Mouse (Mus musculus): ENCODE results near the gene Clcnka. TPM values are rescaled to one million over a fixed set of nuclear protein-coding genes. Genes with fewer than 3 reads are reported as not detected.

Clcnka gene
- polyA plus RNA-seq (2016; fragmentation: Nextera tagmentation; extraction: Ambion mirVana) = 0.13 and 0.19 TPM in 2 replicates

DNA sequence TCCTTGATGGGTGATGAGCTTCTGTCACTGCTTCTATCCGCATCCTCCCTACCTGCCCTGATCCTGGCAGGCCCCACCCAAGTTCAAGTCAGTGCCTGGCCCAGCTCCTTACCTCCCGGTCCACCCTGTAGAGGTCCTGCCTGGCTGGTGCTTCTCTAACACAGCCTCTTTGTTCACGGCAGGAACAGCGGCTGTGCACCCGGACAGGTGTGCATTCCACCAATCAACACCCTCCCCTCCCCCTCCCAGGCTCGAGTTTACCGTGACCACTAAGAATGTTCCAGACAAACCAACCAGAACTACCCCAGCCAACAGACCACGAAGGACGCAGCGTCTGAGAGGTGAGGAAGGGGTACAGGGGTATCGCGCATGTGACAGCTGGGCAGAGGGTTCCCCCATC is at the start of gene Clcnka:
Clcnka (minus strand) TSS at position 180 of the 400 bp plus-strand sequence.
- Histone ChIP-seq H3K27ac (no peak within 1 kb of the TSS; the same call in 1 of the 2 replicates), H3K36me3 (no peaks in the 10 kb centered on the region), H3K4me1 (peaks cover 24% of the 10 kb centered on the region), H3K4me3 (no peak within 1 kb of the TSS), H3K27me3 (ENCODE audit: low read depth, poor library complexity, severe bottlenecking) (peaks cover 53% of the 10 kb centered on the region), H3K9me3 (replicated peaks) (no peaks in the 10 kb centered on the region)
- 66% methylated on average over 12 of the region's 12 CpGs for WGBS
- DNase-seq (ENCODE audit: low spot score) = no peak

DNA sequence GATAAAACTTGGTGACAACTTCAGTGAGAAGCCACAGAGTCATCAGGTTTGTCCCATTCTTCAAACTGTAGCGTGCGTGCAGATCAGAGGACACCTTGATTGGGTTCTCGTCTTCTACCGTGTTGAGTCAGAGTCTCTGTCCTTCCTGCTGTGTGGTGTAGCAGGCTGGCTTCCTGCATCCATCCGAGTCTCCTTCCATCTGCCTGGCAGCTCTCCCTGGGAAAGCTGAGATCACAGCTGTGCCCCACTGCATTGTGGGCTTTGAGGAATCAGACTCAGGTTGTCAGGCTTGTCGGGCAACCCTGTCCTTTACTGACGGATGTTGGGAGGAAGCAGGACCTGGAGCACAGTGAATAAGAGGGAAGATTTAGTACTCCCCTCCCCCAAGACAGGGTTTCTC is 47.7 kb upstream of the Clcnka start:
- DNase-seq (ENCODE audit: low spot score) = no peak
- H3K4me1 ChIP-seq = peaks cover 22% of the 10 kb centered on the region
- H3K27ac ChIP-seq = no peak overlapping the region
- peaks cover 51% of the 10 kb centered on the region for H3K36me3 ChIP-seq
- H3K27me3 ChIP-seq (ENCODE audit: low read depth, poor library complexity, severe bottlenecking) = no peaks in the 10 kb centered on the region
- WGBS = 74% methylated on average over 7 of the region's 7 CpGs
- no peaks in the 10 kb centered on the region for H3K9me3 ChIP-seq (replicated peaks)
- no peak overlapping the region for H3K4me3 ChIP-seq

DNA sequence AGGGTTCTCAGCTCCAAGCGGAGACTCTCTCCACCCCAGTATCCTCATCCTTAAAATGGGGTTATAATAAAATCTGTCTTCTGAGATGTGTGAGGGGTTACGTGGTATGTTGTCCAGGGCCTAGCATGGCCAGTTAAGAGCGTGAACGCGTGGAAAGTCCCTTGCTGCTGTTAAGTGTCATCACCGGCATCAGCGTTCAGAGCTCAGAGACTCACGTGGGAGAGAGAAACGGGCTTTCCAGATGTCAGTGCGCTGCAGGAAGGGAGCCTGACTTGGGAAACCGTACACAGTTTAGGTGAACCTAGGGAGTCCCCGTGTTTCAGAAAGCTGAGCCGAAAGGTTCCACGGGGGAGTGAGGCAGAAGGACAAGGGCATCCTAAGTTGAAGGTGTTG is 46.8 kb upstream of the Clcnka start:
- Histone ChIP-seq H3K27ac (peak overlapping the region; percentile 99), H3K4me1 (peaks cover 27% of the 10 kb centered on the region), H3K4me3 (peak overlapping the region; percentile 99), H3K36me3 (peaks cover 42% of the 10 kb centered on the region), H3K9me3 (replicated peaks) (no peaks in the 10 kb centered on the region), H3K27me3 (ENCODE audit: low read depth, poor library complexity, severe bottlenecking) (no peaks in the 10 kb centered on the region)
- WGBS = 20% methylated on average over 14 of the region's 14 CpGs
- no peak for DNase-seq (ENCODE audit: low spot score)

DNA sequence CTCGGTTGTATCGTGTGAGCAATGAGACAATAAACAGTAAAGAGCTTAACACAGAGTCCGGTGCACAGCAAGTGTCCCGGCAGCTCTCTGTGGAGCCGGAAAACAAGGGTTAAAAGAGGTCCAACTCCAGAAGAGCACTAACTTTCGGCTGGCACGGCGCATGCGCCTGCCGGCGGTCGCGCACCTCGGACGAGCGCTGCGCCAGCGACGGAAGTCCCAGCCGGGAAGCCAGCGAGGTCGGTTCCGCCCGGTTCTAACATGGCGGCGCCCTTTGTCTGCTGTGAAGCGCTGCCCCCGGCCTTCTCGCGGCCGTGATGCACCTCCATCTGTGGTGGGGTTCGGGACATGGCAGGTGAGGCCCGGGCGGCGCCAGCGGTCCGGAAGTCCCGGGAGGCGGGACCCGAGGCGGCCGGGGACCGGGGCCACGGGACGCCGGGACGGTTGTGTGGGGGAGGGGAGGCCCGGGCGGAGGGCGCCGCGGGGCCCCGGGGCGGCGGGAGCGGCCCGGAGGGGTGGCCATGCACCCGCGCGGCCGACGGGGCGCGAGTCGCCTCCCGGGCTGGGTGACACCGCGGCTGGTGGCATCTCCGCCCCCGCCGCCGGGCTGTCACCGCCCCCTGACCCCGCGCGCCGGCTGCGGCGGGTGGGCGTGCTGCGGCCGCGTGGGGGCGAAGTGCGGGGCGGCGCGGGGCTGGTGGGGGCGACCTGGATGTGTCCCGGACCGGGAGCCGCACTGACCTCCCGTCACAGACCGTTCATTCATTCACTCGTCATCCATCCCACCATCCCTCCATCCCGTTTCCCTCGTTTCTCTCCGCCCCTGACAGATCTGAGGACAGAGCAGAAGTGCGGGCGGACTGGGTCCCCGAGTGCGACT is 46.2 kb upstream of the Clcnka start, which contains the start of gene Zbtb17:
Zbtb17 (plus strand) TSS at position 204 of the 877 bp plus-strand sequence.
- Histone ChIP-seq H3K9me3 (replicated peaks) (no peaks in the 10 kb centered on the region), H3K27ac (peak within 1 kb of the TSS; percentile 99), H3K36me3 (peaks cover 36% of the 10 kb centered on the region), H3K4me1 (peaks cover 27% of the 10 kb centered on the region), H3K27me3 (ENCODE audit: low read depth, poor library complexity, severe bottlenecking) (no peaks in the 10 kb centered on the region), H3K4me3 (peak within 1 kb of the TSS; percentile 99)
- under 1% methylated on average over 102 of the region's 102 CpGs for WGBS
- DNase-seq (ENCODE audit: low spot score) = peak; percentile 93

DNA sequence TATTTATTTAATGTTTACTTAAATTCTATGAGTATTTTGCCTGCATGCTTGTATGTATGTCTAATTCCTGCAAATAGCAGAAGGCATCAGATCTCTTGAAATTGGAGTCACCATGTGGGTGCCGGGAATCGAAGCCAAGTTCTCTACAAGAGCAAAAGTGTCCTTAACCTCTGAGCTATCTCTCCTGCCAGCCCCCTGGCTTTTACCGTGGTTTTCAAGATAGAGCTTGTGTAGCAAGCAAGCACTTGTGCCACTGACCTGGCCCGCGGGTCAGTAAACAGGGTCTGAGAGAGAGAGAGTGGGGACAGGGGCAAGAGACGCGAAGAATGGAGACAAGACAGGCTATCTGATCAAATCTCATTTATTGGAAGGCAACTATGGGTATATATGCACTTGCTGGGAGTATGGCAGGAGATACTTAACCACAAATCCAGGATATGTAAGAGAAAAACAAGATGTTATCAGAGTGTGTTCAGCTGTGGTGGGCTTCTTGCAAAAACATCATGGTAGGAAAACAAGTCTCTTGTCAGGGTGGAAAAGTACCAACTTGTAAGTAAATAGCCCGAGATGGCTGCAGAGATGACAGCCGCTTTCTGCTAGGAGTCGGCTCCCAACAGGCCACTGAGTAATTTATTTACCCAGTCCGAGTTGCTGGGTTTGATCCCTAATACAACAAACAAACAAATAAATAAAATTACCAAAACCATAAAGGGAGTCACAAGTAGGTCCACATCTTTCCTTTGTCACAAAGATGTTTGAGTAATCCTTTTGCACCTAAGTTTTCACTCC is 45.3 kb upstream of the Clcnka start:
- Histone ChIP-seq H3K4me1 (peaks cover 31% of the 10 kb centered on the region), H3K9me3 (replicated peaks) (no peaks in the 10 kb centered on the region), H3K4me3 (peak overlapping the region; percentile 99), H3K27me3 (ENCODE audit: low read depth, poor library complexity, severe bottlenecking) (no peaks in the 10 kb centered on the region), H3K27ac (peak overlapping the region; percentile 99), H3K36me3 (peaks cover 27% of the 10 kb centered on the region)
- WGBS = 51% methylated on average over 11 of the region's 11 CpGs
- no peak for DNase-seq (ENCODE audit: low spot score)

DNA sequence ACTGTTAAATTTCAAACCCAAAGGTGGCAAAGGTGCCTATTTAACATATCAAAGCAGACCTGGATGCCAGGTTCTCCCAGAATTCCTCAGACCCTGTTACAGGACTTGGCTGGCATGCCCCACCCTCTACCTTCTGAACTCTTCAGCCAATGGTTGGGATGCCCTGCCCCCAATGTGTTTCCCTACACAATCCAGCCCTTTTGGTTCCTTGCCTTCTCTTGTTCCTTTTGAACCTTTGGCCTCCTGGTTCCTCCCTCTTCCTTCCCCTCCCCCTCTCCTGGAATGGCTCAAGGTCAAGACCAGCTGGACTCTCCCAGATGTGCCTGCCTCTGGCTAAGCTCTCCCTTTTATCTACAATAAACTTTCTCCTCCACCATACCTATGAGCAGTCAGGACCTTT is 42.4 kb upstream of the Clcnka start:
- Histone ChIP-seq H3K9me3 (replicated peaks) (no peaks in the 10 kb centered on the region), H3K36me3 (no peaks in the 10 kb centered on the region; the same call in 1 of the 2 replicates), H3K4me3 (no peak overlapping the region), H3K27ac (no peak overlapping the region), H3K27me3 (ENCODE audit: low read depth, poor library complexity, severe bottlenecking) (no peaks in the 10 kb centered on the region), H3K4me1 (peaks cover 26% of the 10 kb centered on the region)
- DNase-seq (ENCODE audit: low spot score) = no peak

DNA sequence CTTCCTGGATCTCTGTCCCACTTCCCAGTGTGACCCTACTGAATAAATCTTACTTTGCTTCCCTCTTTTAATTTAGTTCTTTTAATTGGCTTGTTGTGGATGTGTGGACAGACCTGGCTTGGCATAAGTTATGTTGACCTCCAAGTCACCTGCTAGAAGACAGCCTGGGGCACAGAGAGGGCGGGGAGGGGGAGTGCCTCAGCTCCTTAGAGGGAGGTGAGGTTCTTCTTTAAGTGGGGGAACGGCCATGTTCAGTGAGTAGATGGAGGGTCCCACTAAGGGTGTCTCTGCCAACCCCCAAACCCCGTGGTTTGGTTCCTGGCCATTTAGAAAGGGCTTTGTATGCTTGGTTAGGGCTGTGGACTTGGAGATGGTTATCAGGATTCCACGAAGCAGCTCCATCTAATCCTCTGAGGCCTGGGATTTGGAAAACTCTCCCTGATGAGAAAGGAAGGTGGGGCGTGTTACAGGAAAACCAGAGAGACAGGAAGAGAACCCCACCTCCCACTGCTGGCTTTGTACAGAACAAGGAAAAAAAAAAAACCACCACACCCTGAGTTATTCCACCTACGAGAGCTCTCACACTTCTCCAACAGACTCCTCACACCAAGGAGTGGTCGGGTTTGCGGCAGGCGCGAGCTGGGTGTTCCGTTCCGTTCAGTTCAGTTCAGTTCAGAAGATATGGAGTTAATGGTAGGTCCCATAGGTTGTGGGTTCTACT is 40.7 kb upstream of the Clcnka start:
- DNase-seq (ENCODE audit: low spot score) = no peak
- Histone ChIP-seq H3K27me3 (ENCODE audit: low read depth, poor library complexity, severe bottlenecking) (no peaks in the 10 kb centered on the region), H3K4me3 (no peak overlapping the region), H3K36me3 (no peaks in the 10 kb centered on the region), H3K27ac (no peak overlapping the region), H3K9me3 (replicated peaks) (no peaks in the 10 kb centered on the region), H3K4me1 (peaks cover 16% of the 10 kb centered on the region)
- 81% methylated on average over 12 of the region's 12 CpGs for WGBS

DNA sequence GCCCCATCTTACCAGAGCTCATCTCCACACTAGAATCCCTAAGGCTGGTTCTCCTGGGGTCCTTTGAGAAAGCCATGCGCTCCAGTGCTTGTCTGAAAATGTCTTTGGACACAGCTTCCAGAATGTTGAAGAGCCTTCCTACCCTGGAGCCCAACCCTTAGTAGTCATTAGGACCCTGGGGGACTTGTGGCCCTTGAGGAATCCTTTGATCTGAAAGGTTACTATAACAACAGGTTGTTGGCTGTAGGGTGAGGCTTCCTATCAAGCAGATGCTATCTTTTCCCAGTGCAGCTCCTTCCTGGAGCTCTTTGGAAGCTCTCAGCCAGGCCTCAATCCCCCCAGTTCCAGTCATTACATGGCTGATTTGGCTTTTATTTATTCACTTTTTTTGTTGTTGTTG is 37.5 kb upstream of the Clcnka start, which contains the start of gene Srarp:
Srarp (minus strand) TSS at position 132 of the 400 bp plus-strand sequence.
- Histone ChIP-seq H3K27ac (no peak within 1 kb of the TSS), H3K36me3 (no peaks in the 10 kb centered on the region), H3K4me1 (peaks cover 11% of the 10 kb centered on the region; the same call in 1 of the 2 replicates), H3K27me3 (ENCODE audit: low read depth, poor library complexity, severe bottlenecking) (0 out of 2 replicates have a peak, but pooled peaks cover 10% of the 10 kb centered on the region), H3K9me3 (replicated peaks) (no peaks in the 10 kb centered on the region), H3K4me3 (no peak within 1 kb of the TSS)
- 91% methylated on average over 1 of the region's 1 CpGs for WGBS
- no peak for DNase-seq (ENCODE audit: low spot score)

DNA sequence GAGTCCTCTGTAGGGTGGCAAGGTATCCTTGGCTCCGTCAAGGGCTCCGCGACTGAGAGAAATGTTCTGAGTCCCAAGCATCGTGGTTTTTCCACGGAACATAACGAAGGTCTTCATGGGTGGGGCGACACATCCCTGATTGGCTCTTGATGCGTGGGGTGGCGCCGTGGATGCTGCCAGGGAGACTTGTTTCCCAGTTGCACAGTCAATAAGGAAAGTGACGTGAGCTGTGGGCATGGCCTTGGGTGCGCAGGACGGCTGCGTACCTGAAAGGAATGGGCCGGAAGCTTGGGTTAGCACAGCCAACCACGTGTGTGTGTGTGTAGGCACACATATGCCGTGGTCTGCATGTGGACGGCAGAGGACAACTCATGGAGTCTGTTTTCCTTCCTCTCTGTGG is 34.7 kb upstream of the Clcnka start:
- Histone ChIP-seq H3K27ac (no peak overlapping the region), H3K9me3 (replicated peaks) (no peaks in the 10 kb centered on the region), H3K27me3 (ENCODE audit: low read depth, poor library complexity, severe bottlenecking) (0 out of 2 replicates have a peak, but pooled peaks cover 13% of the 10 kb centered on the region), H3K4me3 (no peak overlapping the region), H3K36me3 (no peaks in the 10 kb centered on the region), H3K4me1 (0 out of 2 replicates have a peak, but pooled peaks cover 2% of the 10 kb centered on the region)
- DNase-seq (ENCODE audit: low spot score) = no peak
- WGBS = 84% methylated on average over 18 of the region's 18 CpGs

DNA sequence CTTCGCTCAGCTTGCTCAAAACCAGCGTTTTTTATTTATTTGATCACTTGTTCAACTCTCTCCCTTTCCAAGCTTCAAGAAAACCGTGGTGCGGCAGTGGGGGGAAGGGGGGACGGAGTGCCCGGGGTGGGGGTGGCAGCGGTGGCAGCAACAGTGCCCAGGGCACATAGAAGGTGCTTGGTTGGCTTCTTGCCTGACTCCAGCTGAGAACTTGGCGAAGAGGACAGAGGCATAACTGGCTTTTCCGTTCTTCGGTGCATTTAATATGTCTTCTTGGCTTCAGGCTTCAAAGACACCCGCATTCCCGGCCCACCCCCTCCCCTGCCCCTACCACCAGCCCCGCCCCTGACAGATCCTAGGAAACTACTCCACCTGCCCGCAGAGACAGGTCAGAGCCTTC is 34.1 kb upstream of the Clcnka start:
- Histone ChIP-seq H3K27me3 (ENCODE audit: low read depth, poor library complexity, severe bottlenecking) (peaks cover 18% of the 10 kb centered on the region; the same call in 1 of the 2 replicates), H3K27ac (no peak overlapping the region), H3K4me3 (no peak overlapping the region), H3K4me1 (0 out of 2 replicates have a peak, but pooled peaks cover 2% of the 10 kb centered on the region), H3K9me3 (replicated peaks) (no peaks in the 10 kb centered on the region), H3K36me3 (no peaks in the 10 kb centered on the region)
- no peak for DNase-seq (ENCODE audit: low spot score)
- WGBS = 63% methylated on average over 14 of the region's 14 CpGs

DNA sequence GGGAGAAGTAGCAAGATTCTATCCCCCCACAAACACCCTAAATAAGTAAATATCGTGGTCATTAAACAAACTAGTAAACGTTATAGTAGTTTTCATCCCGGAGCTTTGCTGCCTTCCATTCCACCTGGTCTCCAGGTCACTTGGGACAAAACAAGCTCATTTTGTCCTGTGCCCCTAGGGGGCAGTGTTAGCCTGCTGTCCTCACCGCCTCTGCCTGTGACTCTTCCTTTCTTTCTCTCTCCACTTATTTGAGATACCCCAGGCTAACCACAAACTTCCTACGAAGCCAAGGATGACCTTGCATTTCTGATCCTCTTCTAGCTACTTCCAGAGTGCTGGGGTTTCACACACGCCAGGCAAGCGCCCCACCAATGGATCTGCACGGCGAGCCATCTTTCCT is 32.5 kb upstream of the Clcnka start:
- H3K4me1 ChIP-seq = peaks cover 5% of the 10 kb centered on the region
- H3K9me3 ChIP-seq (replicated peaks) = no peaks in the 10 kb centered on the region
- no peak overlapping the region for H3K27ac ChIP-seq
- no peak overlapping the region for H3K4me3 ChIP-seq
- WGBS = 49% methylated on average over 9 of the region's 9 CpGs
- H3K36me3 ChIP-seq = no peaks in the 10 kb centered on the region
- peak; percentile 73 for DNase-seq (ENCODE audit: low spot score)
- H3K27me3 ChIP-seq (ENCODE audit: low read depth, poor library complexity, severe bottlenecking) = peaks cover 35% of the 10 kb centered on the region; the same call in 1 of the 2 replicates

DNA sequence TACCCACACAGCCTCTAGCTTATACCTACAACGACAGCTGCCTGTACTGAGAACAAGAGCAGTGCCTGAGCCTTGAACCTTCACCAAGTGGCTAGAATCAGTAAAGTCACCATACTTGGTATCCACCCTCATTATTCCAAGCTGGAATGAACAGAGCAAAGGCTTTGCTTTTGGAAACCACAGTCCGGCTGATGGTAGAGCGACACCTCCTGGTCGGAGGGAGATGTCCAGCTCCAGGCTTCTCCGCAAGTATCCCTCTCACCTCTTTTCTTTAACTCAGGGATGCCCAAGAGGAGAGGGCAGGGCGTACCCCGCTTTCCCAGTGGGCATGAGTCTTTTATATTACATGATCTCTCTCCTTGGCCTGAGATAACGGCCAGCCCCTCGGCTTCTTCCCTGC is 31.3 kb upstream of the Clcnka start:
- DNase-seq (ENCODE audit: low spot score) = no peak
- H3K27me3 ChIP-seq (ENCODE audit: low read depth, poor library complexity, severe bottlenecking) = peaks cover 46% of the 10 kb centered on the region
- H3K4me1 ChIP-seq = peaks cover 16% of the 10 kb centered on the region
- H3K36me3 ChIP-seq = no peaks in the 10 kb centered on the region
- H3K9me3 ChIP-seq (replicated peaks) = no peaks in the 10 kb centered on the region
- H3K4me3 ChIP-seq = no peak overlapping the region
- H3K27ac ChIP-seq = no peak overlapping the region
- 48% methylated on average over 9 of the region's 9 CpGs for WGBS

All from limb, embryonic 10.5 days (tissue).